Mouse (Mus musculus) gastrocnemius, adult 8-10 months (tissue): Measurements from ENCODE around the gene Mcrip1. TPM values are rescaled to one million over a fixed set of nuclear protein-coding genes. Genes with fewer than 3 reads are reported as not detected.

ENCODE experiments used
- total RNA-seq, 4 experiments: library from RNA; stranded (reverse); gene quantifications; 2 replicates each; pipeline ENCODE4 v1.2.4; 2022

Gene Mcrip1
- total RNA-seq, 4 experiments from 2014 or later: 18.6 to 20.5 (median 20.1) TPM

Other genes starting within 250 kb of the Mcrip1 start
- gene Actg1, start 201.2 kb downstream of the Mcrip1 start, total RNA-seq: 100 to 1,000 TPM; 131 to 185 (median 162) TPM
- under 1 TPM in 3 of 4 experiments, not detected in 1; 0.21 to 0.54 (median 0.29) TPM for gene Fscn2, start 188.2 kb downstream of the Mcrip1 start, total RNA-seq
- 10 to 100 TPM; 11.5 to 13.5 (median 13.3) TPM for gene Faap100, start 171.0 kb downstream of the Mcrip1 start, total RNA-seq
- gene Nploc4, start 112.0 kb downstream of the Mcrip1 start, total RNA-seq: 10 to 100 TPM; 87.7 to 97.5 (median 90.6) TPM
- gene Tspan10, start 107.1 kb downstream of the Mcrip1 start, total RNA-seq: 1 to 10 TPM in 1 of 4 experiments, not detected in 3; 1.2 TPM
- 1 to 10 TPM in 2 of 4 experiments, under 1 TPM in 2; 0.70 to 1.0 (median 0.94) TPM for gene Pde6g, start 96.2 kb downstream of the Mcrip1 start, total RNA-seq
- gene Oxld1, start 91.7 kb downstream of the Mcrip1 start, total RNA-seq: 10 to 100 TPM; 20.4 to 26.4 (median 22.2) TPM
- gene Ccdc137, start 91.6 kb downstream of the Mcrip1 start, total RNA-seq: 1 to 10 TPM; 4.5 to 6.0 (median 5.1) TPM
- 1 to 10 TPM; 4.7 to 7.5 (median 6.2) TPM for gene Arl16, start 82.1 kb downstream of the Mcrip1 start, total RNA-seq
- gene Mrpl12, start 65.1 kb downstream of the Mcrip1 start, total RNA-seq: 100 to 1,000 TPM; 121 to 138 (median 132) TPM
- 1 to 10 TPM; 1.9 to 5.0 (median 3.1) TPM for gene Slc25a10, start 57.9 kb downstream of the Mcrip1 start, total RNA-seq
- gene Gcgr, start 19.0 kb downstream of the Mcrip1 start, total RNA-seq: under 1 TPM in 1 of 4 experiments, not detected in 3; 0.29 TPM
- 100 to 1,000 TPM; 157 to 382 (median 178) TPM for gene Ppp1r27, start 1.4 kb upstream of the Mcrip1 start, total RNA-seq
- gene P4hb, start 23.5 kb upstream of the Mcrip1 start, total RNA-seq: 100 to 1,000 TPM; 162 to 245 (median 209) TPM
- gene Arhgdia, start 31.9 kb upstream of the Mcrip1 start, total RNA-seq: 10 to 100 TPM; 74.3 to 86.2 (median 80.7) TPM
- 10 to 100 TPM; 20.1 to 40.8 (median 35.8) TPM for gene Alyref, start 48.6 kb upstream of the Mcrip1 start, total RNA-seq
- gene Anapc11, start 48.7 kb upstream of the Mcrip1 start, total RNA-seq: 10 to 100 TPM; 42.5 to 54.1 (median 49.7) TPM
- gene Npb, start 58.8 kb upstream of the Mcrip1 start, total RNA-seq: not detected
- 10 to 100 TPM; 20.0 to 26.8 (median 26.0) TPM for gene Pcyt2, start 68.2 kb upstream of the Mcrip1 start, total RNA-seq
- 1 to 10 TPM; 2.6 to 4.5 (median 3.8) TPM for gene Sirt7, start 75.5 kb upstream of the Mcrip1 start, total RNA-seq
- gene Mafg, start 83.9 kb upstream of the Mcrip1 start, total RNA-seq: 10 to 100 TPM; 49.5 to 63.3 (median 59.3) TPM
- 1 to 10 TPM; 3.7 to 5.3 (median 4.8) TPM for gene Pycr1, start 94.0 kb upstream of the Mcrip1 start, total RNA-seq
- gene Myadml2, start 98.4 kb upstream of the Mcrip1 start, total RNA-seq: 100 to 1,000 TPM; 112 to 153 (median 132) TPM
- gene Notum, start 111.4 kb upstream of the Mcrip1 start, total RNA-seq: under 1 TPM in 1 of 4 experiments, not detected in 3; 0.22 TPM
- gene Aspscr1, start 123.2 kb upstream of the Mcrip1 start, total RNA-seq: 10 to 100 TPM; 32.2 to 39.8 (median 35.2) TPM
- 10 to 100 TPM; 26.1 to 31.0 (median 27.3) TPM for gene Cenpx, start 164.0 kb upstream of the Mcrip1 start, total RNA-seq
- gene Lrrc45, start 164.2 kb upstream of the Mcrip1 start, total RNA-seq: 1 to 10 TPM; 1.8 to 4.4 (median 2.9) TPM
- 1 to 10 TPM in 2 of 4 experiments, under 1 TPM in 2; 0.75 to 1.2 (median 0.89) TPM for gene Rac3, start 171.7 kb upstream of the Mcrip1 start, total RNA-seq
- 1 to 10 TPM; 7.9 to 9.8 (median 8.7) TPM for gene Dcxr, start 177.6 kb upstream of the Mcrip1 start, total RNA-seq
- gene Cbr2, start 182.4 kb upstream of the Mcrip1 start, total RNA-seq: 10 to 100 TPM in 2 of 4 experiments, 1 to 10 TPM in 2; 6.1 to 30.8 (median 10.4) TPM
- 10 to 100 TPM; 14.8 to 40.9 (median 19.1) TPM for gene Hmga1b, start 213.1 kb upstream of the Mcrip1 start, total RNA-seq
- 10 to 100 TPM; 10.8 to 13.6 (median 13.1) TPM for gene Rfng, start 234.5 kb upstream of the Mcrip1 start, total RNA-seq
- gene Gps1, start 234.5 kb upstream of the Mcrip1 start, total RNA-seq: 10 to 100 TPM; 65.4 to 71.6 (median 69.3) TPM
- gene Dus1l, start 246.7 kb upstream of the Mcrip1 start, total RNA-seq: 10 to 100 TPM; 29.0 to 36.8 (median 35.0) TPM